Mouse (Mus musculus) lung, adult 2 months (tissue): ENCODE measurements at regions not wholly inside any gene's neighbourhood (a gene's known extent, or its start where the extent isn't known, plus 50 kb on each side); places are given as distances from the start of the nearest gene placed in this dataset.

Experiments
- CTCF ChIP-seq: fragments of 200-500 bp; IDR thresholded peaks from 2 replicates; pipeline ENCODE4 v1.5.1; 2011; ENCODE audit warnings: mild to moderate bottlenecking, low read length, control low read depth; ENCODE audit not compliant: insufficient read depth
- POLR2A ChIP-seq: fragments of 200-500 bp; IDR thresholded peaks from 2 replicates; pipeline ENCODE4 v1.6.1; 2011; ENCODE audit warnings: low read depth, mild to moderate bottlenecking, control low read depth, low read length, borderline replicate concordance; ENCODE audit errors: extremely low read depth

DNA sequence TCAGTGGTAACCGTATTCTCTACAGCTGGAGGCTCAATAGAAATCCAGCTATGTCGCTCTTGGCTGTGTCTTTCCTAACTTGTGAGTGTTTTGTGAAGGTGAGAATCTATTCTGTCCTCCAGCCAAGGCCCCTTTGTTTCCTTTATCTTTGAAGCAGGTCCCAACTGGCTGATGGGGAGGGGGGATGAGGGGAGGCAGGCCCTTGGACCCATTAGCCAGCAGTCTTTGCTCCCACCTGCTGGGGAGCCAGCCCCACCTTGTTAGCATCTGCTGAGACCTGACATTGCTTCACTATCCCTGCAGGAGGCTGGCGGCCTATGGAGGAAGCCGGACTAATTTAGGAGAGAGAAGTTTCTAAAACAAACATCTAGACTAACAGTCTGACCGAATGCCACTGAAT lies 55.0 kb upstream of the Gm3045 start:
- TF ChIP-seq POLR2A (no peak), CTCF (no peak)
